ENCODE assay signal across 14 mouse cellular contexts in the genomic region with DNA sequence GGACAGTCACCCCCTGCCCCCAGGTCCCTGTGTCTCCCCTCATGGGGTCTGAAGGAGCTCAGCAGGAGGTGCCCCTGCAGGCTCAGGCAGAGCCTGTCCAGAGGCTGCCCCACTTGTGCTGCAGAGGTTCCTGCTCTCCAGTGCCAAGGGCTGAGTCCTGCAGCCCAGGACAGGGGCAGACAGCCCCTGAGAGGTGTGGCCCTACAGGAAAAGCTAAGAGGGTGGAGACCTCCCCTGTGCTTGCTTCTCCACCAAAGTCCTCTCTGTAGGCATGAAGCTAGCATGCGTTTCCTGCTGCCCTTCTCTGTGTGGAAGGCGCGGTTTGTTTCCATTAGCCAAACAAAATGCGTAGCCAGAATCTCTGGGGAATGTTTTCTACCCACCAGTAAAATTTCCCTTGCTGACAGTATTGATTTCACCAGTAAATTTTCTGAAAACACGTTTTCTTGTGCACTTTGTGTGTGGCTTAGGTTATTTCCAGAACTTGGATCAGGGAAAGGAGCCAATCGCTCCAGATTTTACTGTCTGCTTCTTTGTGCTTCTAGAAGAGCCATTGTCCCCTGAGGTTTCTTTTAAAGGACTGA. TPM values are rescaled to one million over a fixed set of nuclear protein-coding genes. Genes with fewer than 3 reads are reported as not detected.
A peak's percentile ranks its signal among the peaks of the same experiment; 100 is the strongest.
DNase-seq lines count a peak whose midpoint lies in the region; ATAC-seq and TF ChIP-seq lines count a peak whose summit lies in the region.
"Not testable (repeated sequence)": the region's sequence is repeated elsewhere in the genome, so short reads cannot be mapped to it uniquely, and the experiment has no call there.
"Had no signal": no experiment of that assay in that cellular context is flagged by ENCODE, and none has a peak within 500 bp of the region (broad histone marks: within the 10 kb centered on the region; RNA-seq: fewer than 3 reads in every experiment).

No protein-coding gene starts in this region.

- H3K9ac ChIP-seq in lung, embryonic 16.5 days (ENCODE audit: low read length); midbrain, postnatal 0 days (replicated peaks; ENCODE audit: low read length, poor library complexity, severe bottlenecking): not testable (repeated sequence)

- not testable (repeated sequence) for H3K9me3 ChIP-seq in lung, embryonic 16.5 days (ENCODE audit: control insufficient read depth, low read length); midbrain, postnatal 0 days (ENCODE audit: low read length)

- H3K27ac ChIP-seq in left cerebral cortex, adult 2 months, result peak overlapping the region; percentile 11; the same call in 1 of the 2 replicates
- peak overlapping the region; percentile 2; the same call in 1 of the 2 replicates for H3K27ac ChIP-seq in lung, embryonic 16.5 days (ENCODE audit: low read length)
- not testable (repeated sequence) for H3K27ac ChIP-seq in midbrain, postnatal 0 days (ENCODE audit: low read depth, low read length)

- WGBS in lung, embryonic 16.5 days, result 20% methylated on average over 6 of the region's 6 CpGs
- WGBS in midbrain, postnatal 0 days, result 47% methylated on average over 6 of the region's 6 CpGs

- H3K36me3 ChIP-seq in lung, embryonic 16.5 days (ENCODE audit: control insufficient read depth, insufficient read depth, low read length); midbrain, postnatal 0 days (ENCODE audit: insufficient read depth, low read length): not testable (repeated sequence)

- not testable (repeated sequence) for H3K27me3 ChIP-seq in lung, embryonic 16.5 days (ENCODE audit: control insufficient read depth, insufficient read depth, low read depth, low read length); midbrain, postnatal 0 days (ENCODE audit: insufficient read depth, low read length)

- not testable (repeated sequence) for H3K4me3 ChIP-seq in left cerebral cortex, adult 2 months; lung, embryonic 16.5 days (ENCODE audit: low read length); midbrain, postnatal 0 days (ENCODE audit: low read depth, low read length)

- peak; percentile 65 for ATAC-seq in common myeloid progenitor, adult 5-6 weeks (replicated peaks; ENCODE audit: low read depth, poor library complexity, severe bottlenecking)
- ATAC-seq in lung, embryonic 16.5 days (ENCODE audit: low read depth), result peak; percentile 83
- ATAC-seq in midbrain, postnatal 0 days (ENCODE audit: low FRiP score), result not testable (repeated sequence)

- intact Hi-C loops in heart, postnatal 14 days (cut with DNase I), result not testable (repeated sequence)
- intact Hi-C loops in left cerebral cortex, adult 2 months (cut with DNase I), result loop anchor here (1.0 kb wide), 1 partner anchor 18 kb away; no protein-coding TSS in a partner anchor

- H3K4me2 ChIP-seq in lung, embryonic 16.5 days (ENCODE audit: low read depth, low read length); midbrain, postnatal 0 days (ENCODE audit: low read depth, low read length, poor library complexity, severe bottlenecking): not testable (repeated sequence)

- H3K4me1 ChIP-seq in lung, embryonic 16.5 days (replicated peaks; ENCODE audit: control insufficient read depth, insufficient read depth, low read length); midbrain, postnatal 0 days (ENCODE audit: insufficient read depth, low read length): not testable (repeated sequence)

- not testable (repeated sequence) for TF ChIP-seq CTCF in left cerebral cortex, adult 2 months (IDR thresholded peaks at IDR 0.05); midbrain, postnatal 0 days (IDR thresholded peaks at IDR 0.05)

- peak; percentile 26 to 67 for DNase-seq in heart, adult 18-20 months
- peak; percentile 19 to 22 for DNase-seq in heart, postnatal 14 days
- DNase-seq in kidney, adult 18-20 months, result peak; percentile 8
- DNase-seq in left cerebral cortex, adult 2 months (ENCODE audit: extremely low spot score in 1 of 2, low spot score in 2 of 2), result not testable (repeated sequence)
- DNase-seq in midbrain, postnatal 0 days (ENCODE audit: low spot score), result peak; percentile 3

RNA-seq across cellular contexts. Expression of a gene that starts 6.9 kb away (rescaled TPM):
- total RNA-seq in common myeloid progenitor, adult 5-6 weeks (2017), result not detected in 2 replicates
- total RNA-seq in heart, adult 18-20 months (2021), result under 1 TPM in 1 of 2 experiments, not detected in 1; 0.05 TPM
- not detected for total RNA-seq in heart, postnatal 14 days (2021)
- under 1 TPM in 1 of 2 experiments, not detected in 1; 0.09 TPM for total RNA-seq in left cerebral cortex, adult 2 months (2021)
- not detected in 2 replicates for polyA plus RNA-seq in lung, embryonic 16.5 days (2015; fragmentation: Nextera tagmentation; extraction: Ambion mirVana)
- total RNA-seq in midbrain, postnatal 0 days (2014; rRNA removed), result 0.27 TPM in 1 of 2 replicates, not detected in the other
- polyA plus RNA-seq in midbrain, postnatal 0 days (2015; fragmentation: Nextera tagmentation; extraction: Ambion mirVana), result 0.05 TPM in 1 of 2 replicates, not detected in the other
- total RNA-seq: adrenal gland, adult 8-10 months; gastrocnemius, adult 8-10 months had no signal
- polyA plus RNA-seq: forebrain, embryonic 15.5 days; hindbrain, embryonic 11.5 days; limb, embryonic 13.5 days; midbrain, embryonic 10.5 days had no signal

RNA-seq across cellular contexts. Expression of a gene that starts 8.8 kb away (rescaled TPM):
- not detected in 2 replicates for total RNA-seq in common myeloid progenitor, adult 5-6 weeks (2017)
- not detected for total RNA-seq in heart, adult 18-20 months (2021)
- total RNA-seq in heart, postnatal 14 days (2021), result not detected
- under 1 TPM; 0.18 to 0.26 TPM for total RNA-seq in left cerebral cortex, adult 2 months (2021)
- polyA plus RNA-seq in lung, embryonic 16.5 days (2015; fragmentation: Nextera tagmentation; extraction: Ambion mirVana), result not detected in 2 replicates
- not detected in 2 replicates for total RNA-seq in midbrain, postnatal 0 days (2014; rRNA removed)
- polyA plus RNA-seq in midbrain, postnatal 0 days (2015; fragmentation: Nextera tagmentation; extraction: Ambion mirVana), result not detected in 2 replicates
- total RNA-seq: adrenal gland, adult 8-10 months; gastrocnemius, adult 8-10 months had no signal
- polyA plus RNA-seq: limb, embryonic 13.5 days had no signal

RNA-seq across cellular contexts. Expression of a gene that starts 12.6 kb away (rescaled TPM):
- total RNA-seq in common myeloid progenitor, adult 5-6 weeks (2017), result not detected in 2 replicates
- total RNA-seq in heart, adult 18-20 months (2021), result not detected
- not detected for total RNA-seq in heart, postnatal 14 days (2021)
- total RNA-seq in left cerebral cortex, adult 2 months (2021), result not detected
- not detected in 2 replicates for polyA plus RNA-seq in lung, embryonic 16.5 days (2015; fragmentation: Nextera tagmentation; extraction: Ambion mirVana)
- total RNA-seq in midbrain, postnatal 0 days (2014; rRNA removed), result 0.14 TPM in 1 of 2 replicates, not detected in the other
- polyA plus RNA-seq in midbrain, postnatal 0 days (2015; fragmentation: Nextera tagmentation; extraction: Ambion mirVana), result not detected in 2 replicates
- total RNA-seq: adrenal gland, adult 8-10 months; gastrocnemius, adult 8-10 months; left cerebral cortex, adult 18-20 months had no signal
- polyA plus RNA-seq: forebrain, embryonic 15.5 days; hindbrain, embryonic 11.5 days; limb, embryonic 13.5 days; midbrain, embryonic 10.5 days had no signal

RNA-seq across cellular contexts. Expression of a gene that starts 25.0 kb away (rescaled TPM):
- total RNA-seq in common myeloid progenitor, adult 5-6 weeks (2017), result not detected in 2 replicates
- not detected for total RNA-seq in heart, adult 18-20 months (2021)
- total RNA-seq in heart, postnatal 14 days (2021), result not detected
- not detected for total RNA-seq in left cerebral cortex, adult 2 months (2021)
- polyA plus RNA-seq in lung, embryonic 16.5 days (2015; fragmentation: Nextera tagmentation; extraction: Ambion mirVana), result not detected in 2 replicates
- not detected in 2 replicates for total RNA-seq in midbrain, postnatal 0 days (2014; rRNA removed)
- not detected in 2 replicates for polyA plus RNA-seq in midbrain, postnatal 0 days (2015; fragmentation: Nextera tagmentation; extraction: Ambion mirVana)
- total RNA-seq: adrenal gland, adult 8-10 months; gastrocnemius, adult 8-10 months; left cerebral cortex, adult 18-20 months had no signal
- polyA plus RNA-seq: forebrain, embryonic 15.5 days; hindbrain, embryonic 11.5 days; limb, embryonic 13.5 days; midbrain, embryonic 10.5 days had no signal

RNA-seq across cellular contexts. Expression of a gene that starts 27.6 kb away (rescaled TPM):
- total RNA-seq in common myeloid progenitor, adult 5-6 weeks (2017), result 0.18 TPM in 1 of 2 replicates, not detected in the other
- total RNA-seq in heart, adult 18-20 months (2021), result not detected
- not detected for total RNA-seq in heart, postnatal 14 days (2021)
- total RNA-seq in left cerebral cortex, adult 2 months (2021), result 1 to 10 TPM; 1.8 to 2.5 TPM
- 0.24 and 0.29 TPM in 2 replicates for polyA plus RNA-seq in lung, embryonic 16.5 days (2015; fragmentation: Nextera tagmentation; extraction: Ambion mirVana)
- total RNA-seq in midbrain, postnatal 0 days (2014; rRNA removed), result 0.66 and 1.8 TPM in 2 replicates
- 0.35 and 0.36 TPM in 2 replicates for polyA plus RNA-seq in midbrain, postnatal 0 days (2015; fragmentation: Nextera tagmentation; extraction: Ambion mirVana)
